Mouse (Mus musculus) intestine, embryonic 14.5 days (tissue): ENCODE measurements at regions not wholly inside any gene's neighbourhood (a gene's known extent, or its start where the extent isn't known, plus 50 kb on each side); places are given as distances from the start of the nearest gene placed in this dataset.

Experiments
- ATAC-seq: fragments of 200-750 bp; cut with Nextera tagmentation; replicated peaks from 2 replicates; pipeline ENCODE4 v1.8.0; 2017; ENCODE audit warnings: low read depth, moderate number of reproducible peaks, moderate TSS enrichment, moderate library complexity; ENCODE audit not compliant: low FRiP score, low TSS enrichment
- DNase-seq: peaks from one replicate; pipeline ENCODE4 v3.0.0-alpha.2; 2018; ENCODE audit warnings: low spot score
- H3K27ac ChIP-seq: fragments of 300-500 bp; sonication (generic); 2 replicates; pipeline ENCODE4 v1.5.1; 2014; ENCODE audit warnings: low read depth, mild to moderate bottlenecking, control low read depth
- H3K27me3 ChIP-seq: fragments of 300-500 bp; sonication (generic); replicated peaks from 2 replicates; pipeline ENCODE4 v1.6.1; 2014; ENCODE audit warnings: low read length, control low read depth; ENCODE audit not compliant: control insufficient read depth, insufficient read depth
- H3K36me3 ChIP-seq: fragments of 300-500 bp; sonication (generic); 2 replicates; pipeline ENCODE4 v1.6.1; 2014; ENCODE audit warnings: low read length, control low read depth; ENCODE audit not compliant: control insufficient read depth, insufficient read depth
- H3K4me1 ChIP-seq: fragments of 300-500 bp; sonication (generic); replicated peaks from 2 replicates; pipeline ENCODE4 v1.6.1; 2014; ENCODE audit warnings: low read length, control low read depth, mixed read lengths; ENCODE audit not compliant: control insufficient read depth, insufficient read depth
- H3K4me2 ChIP-seq: fragments of 300-500 bp; sonication (generic); 2 replicates; pipeline ENCODE4 v1.6.1; 2014; ENCODE audit warnings: low read length
- H3K4me3 ChIP-seq: fragments of 300-500 bp; sonication (generic); 2 replicates; pipeline ENCODE4 v1.5.1; 2014; ENCODE audit warnings: low read depth, low read length, control low read depth, mixed read lengths
- H3K9ac ChIP-seq: fragments of 300-500 bp; sonication (generic); 2 replicates; pipeline ENCODE4 v1.6.1; 2014; ENCODE audit warnings: mild to moderate bottlenecking, low read length
- H3K9me3 ChIP-seq: fragments of 300-500 bp; sonication (generic); 2 replicates; pipeline ENCODE4 v1.6.1; 2016; ENCODE audit warnings: low read length, control low read depth; ENCODE audit not compliant: control insufficient read depth
- WGBS: fragments of 180-500 bp; shearing (Covaris S2); extraction: QIAGEN DNeasy Blood & Tissue Kit; methylation state at CpG from one replicate; pipeline ENCODE4 v1.1.7; 2014; 5-methylcytosine and 5-hydroxymethylcytosine counted together

DNA sequence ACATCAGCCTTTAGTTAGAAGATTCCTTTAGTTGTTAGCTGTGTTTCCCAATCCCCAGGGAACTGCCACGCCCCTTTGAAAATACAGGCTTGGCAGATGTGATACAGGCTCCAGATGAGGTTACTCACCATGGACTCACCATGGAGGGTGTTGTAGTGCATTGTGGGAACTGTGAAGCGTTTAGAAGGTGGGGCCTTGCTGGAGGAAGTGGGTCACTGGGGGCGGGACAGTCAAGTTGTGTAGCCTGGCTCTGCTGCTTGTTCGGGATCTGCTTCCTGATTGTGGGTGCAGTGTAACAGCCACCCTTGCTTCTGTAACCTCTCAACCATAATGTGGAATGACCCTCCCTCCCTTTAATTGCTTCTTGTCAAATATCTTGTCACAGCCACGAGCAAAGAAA is 287.7 kb downstream of the Cdh26 start:
- 74% methylated on average over 5 of the region's 5 CpGs for WGBS

DNA sequence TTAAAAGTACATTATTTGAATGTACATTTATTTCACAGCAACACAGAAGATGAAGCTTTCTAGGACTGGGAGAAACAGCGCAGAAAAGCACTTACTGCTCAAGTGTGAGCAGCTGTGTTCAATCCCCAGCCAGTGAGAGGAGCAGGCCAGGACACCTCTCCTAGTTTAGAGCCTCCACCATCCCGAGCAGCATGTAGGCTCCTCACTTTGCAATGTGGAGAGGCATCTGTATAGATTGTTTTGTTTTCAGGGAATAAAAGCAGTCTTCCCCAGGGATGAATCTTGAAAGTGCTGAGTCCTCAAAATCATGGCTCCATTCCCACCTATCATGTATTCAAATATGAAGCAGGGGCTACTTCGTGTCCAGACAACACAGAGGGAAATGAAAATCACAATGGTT is 293.1 kb downstream of the Cdh26 start:
- peak; percentile 78; the same call in 1 of the 2 replicates for ATAC-seq

More for the DNA sequence above, 287.7 kb downstream of the Cdh26 start:
- no peak overlapping the region for H3K4me3 ChIP-seq
- no peak overlapping the region for H3K27ac ChIP-seq
- no peaks in the 10 kb centered on the region for H3K36me3 ChIP-seq
- ATAC-seq (no peak), DNase-seq (no peak)
- no peak overlapping the region for H3K9ac ChIP-seq
- no peaks in the 10 kb centered on the region for H3K4me1 ChIP-seq
- H3K27me3 ChIP-seq: no peaks in the 10 kb centered on the region
- no peak overlapping the region for H3K4me2 ChIP-seq
- H3K9me3 ChIP-seq: no peaks in the 10 kb centered on the region

DNA sequence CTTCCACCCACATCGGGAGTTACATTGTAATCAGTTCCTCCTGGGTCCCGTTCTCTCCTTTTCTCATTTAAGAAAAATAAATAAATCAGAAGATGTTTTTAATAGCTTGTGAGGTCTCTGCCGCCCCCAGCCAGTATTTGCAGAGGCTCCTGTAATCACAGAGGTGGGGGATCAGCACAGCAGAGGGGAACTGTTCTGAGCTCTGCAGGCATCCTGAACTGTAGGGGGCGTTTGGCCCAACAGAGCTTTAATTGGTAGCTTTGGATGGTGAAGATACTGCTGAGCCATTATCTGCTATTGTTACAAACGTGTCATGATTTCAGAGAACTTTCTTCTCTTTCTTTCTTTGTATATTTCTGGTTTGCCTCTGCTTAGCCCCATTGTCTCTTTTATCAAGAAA is 293.9 kb downstream of the Cdh26 start:
- Histone ChIP-seq H3K27ac (no peak overlapping the region), H3K9me3 (no peaks in the 10 kb centered on the region), H3K4me3 (no peak overlapping the region), H3K4me1 (0 out of 2 replicates have a peak, but pooled peaks cover 7% of the 10 kb centered on the region), H3K36me3 (no peaks in the 10 kb centered on the region), H3K27me3 (no peaks in the 10 kb centered on the region), H3K9ac (no peak overlapping the region), H3K4me2 (no peak overlapping the region)
- DNase-seq (no peak), ATAC-seq (no peak)
- WGBS: 12% methylated on average over 5 of the region's 5 CpGs

More for the DNA sequence above, 293.1 kb downstream of the Cdh26 start:
- Histone ChIP-seq H3K9me3 (no peaks in the 10 kb centered on the region), H3K27ac (no peak overlapping the region), H3K27me3 (no peaks in the 10 kb centered on the region), H3K9ac (no peak overlapping the region), H3K4me1 (0 out of 2 replicates have a peak, but pooled peaks cover 4% of the 10 kb centered on the region), H3K36me3 (no peaks in the 10 kb centered on the region), H3K4me2 (no peak overlapping the region), H3K4me3 (no peak overlapping the region)
- WGBS: 37% methylated on average over 3 of the region's 3 CpGs
- DNase-seq: no peak

DNA sequence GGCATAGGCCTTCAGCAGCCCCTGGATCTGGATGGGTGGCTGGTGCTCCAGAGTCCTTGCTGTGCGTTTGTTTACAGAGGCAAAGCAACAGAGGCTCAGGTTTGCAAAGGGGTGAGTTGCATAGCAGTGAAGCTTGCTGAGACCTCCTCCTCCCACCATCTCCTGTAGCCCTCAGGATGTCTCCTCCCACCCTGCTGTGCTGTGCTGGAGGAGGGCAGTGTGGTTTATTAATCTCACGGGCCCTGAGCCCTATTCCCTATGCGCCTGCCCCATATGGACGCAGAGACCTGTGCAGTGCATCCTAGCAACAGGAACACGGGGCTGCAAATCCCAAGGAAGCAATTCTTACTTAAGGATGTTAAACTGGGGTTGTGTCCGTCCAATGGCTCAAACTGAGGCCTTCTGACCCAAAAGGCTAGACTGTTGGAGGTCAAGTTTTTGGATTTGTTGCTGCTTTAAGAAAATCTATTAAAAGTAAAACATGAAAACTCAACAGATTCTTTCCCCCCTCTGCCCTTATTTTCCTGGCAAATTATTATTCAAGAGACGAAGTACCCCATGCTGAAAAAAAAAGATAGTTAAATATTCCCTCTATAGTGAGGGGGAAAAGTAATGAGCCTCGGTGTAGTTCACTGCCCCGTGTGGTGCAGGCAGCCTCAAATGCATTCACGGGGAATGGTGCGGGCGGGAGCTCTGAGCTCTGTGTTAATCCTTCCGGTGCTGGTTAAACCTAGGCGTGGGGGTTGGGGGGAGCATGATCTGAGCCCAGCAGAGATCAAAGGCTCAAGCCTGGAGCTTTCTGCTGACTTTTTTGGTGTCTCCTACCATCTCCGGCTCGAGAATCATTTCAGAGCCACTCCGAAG is 297.8 kb downstream of the Cdh26 start:
- ATAC-seq (no peak), DNase-seq (no peak)
- no peaks in the 10 kb centered on the region for H3K36me3 ChIP-seq
- no peak overlapping the region for H3K4me3 ChIP-seq
- 0 out of 2 replicates have a peak, but pooled peaks cover 7% of the 10 kb centered on the region for H3K4me1 ChIP-seq
- 0 out of 2 replicates have a peak overlapping the region, but pooled peaks have one; percentile 16 for H3K4me2 ChIP-seq
- no peaks in the 10 kb centered on the region for H3K9me3 ChIP-seq
- H3K9ac ChIP-seq: no peak overlapping the region
- no peak overlapping the region for H3K27ac ChIP-seq
- no peaks in the 10 kb centered on the region for H3K27me3 ChIP-seq
- WGBS: 7% methylated on average over 17 of the region's 17 CpGs

DNA sequence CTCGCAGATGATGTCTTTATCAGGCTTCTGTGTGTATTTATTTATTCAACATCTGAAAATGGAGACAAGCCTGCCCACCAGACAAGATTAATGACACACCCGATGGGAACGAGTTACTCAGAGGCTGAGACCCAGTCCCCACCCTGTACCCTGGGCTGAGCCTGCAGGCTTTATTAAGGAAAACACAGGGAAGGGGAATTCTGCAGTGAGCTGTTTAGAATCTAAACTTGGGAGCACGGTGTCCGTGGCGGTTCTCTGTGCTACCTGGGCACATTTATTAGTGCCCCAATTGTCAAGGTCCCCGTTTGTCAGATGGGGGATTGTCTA is 298.4 kb downstream of the Cdh26 start:
- Histone ChIP-seq H3K27me3 (no peaks in the 10 kb centered on the region), H3K4me1 (0 out of 2 replicates have a peak, but pooled peaks cover 4% of the 10 kb centered on the region), H3K27ac (no peak overlapping the region), H3K4me2 (0 out of 2 replicates have a peak overlapping the region, but pooled peaks have one; percentile 16), H3K9ac (no peak overlapping the region), H3K36me3 (no peaks in the 10 kb centered on the region), H3K4me3 (no peak overlapping the region), H3K9me3 (no peaks in the 10 kb centered on the region)
- no peak for ATAC-seq
- 2% methylated on average over 7 of the region's 7 CpGs for WGBS
- no peak for DNase-seq

DNA sequence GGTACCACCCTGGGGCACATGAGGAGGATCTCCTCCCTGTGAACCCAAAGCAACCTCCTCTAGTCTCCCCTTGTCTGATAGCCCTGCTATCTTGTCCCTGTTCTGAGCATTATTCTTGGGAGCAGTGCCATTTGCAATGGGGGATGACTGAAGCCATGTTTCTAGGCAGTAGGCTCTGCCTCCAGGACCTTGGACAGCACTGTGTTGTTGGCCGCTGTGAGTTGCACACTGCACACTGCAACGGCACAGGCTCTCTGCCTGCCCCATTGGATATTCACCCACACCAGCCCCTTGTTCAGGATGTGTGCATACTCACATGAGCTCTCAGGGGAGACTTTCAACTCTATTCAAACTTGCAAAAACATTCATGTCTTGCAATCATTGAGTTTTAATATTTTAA is 304.8 kb downstream of the Cdh26 start:
- DNase-seq (peak; percentile 76), ATAC-seq (no peak)
- H3K4me1 ChIP-seq: no peaks in the 10 kb centered on the region

DNA sequence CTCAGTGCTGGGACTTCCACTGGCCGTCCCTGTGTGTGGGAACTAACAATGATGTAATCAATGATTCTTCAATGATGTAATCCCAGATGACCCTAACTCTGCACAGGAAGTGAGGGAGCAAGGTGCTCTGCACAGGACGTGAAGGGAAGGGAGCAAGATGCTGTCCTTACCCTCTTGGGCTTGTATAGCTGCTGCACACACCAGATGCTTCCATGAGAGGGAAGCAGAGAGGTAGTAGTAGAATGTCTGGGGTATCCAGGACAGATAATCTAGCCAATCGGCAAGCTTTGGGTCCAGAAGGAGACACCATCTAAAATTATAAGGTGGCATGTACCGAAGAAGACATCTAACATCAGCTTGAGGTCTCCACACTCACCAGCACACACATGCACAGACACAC is 314.3 kb downstream of the Cdh26 start:
- Histone ChIP-seq H3K4me2 (no peak overlapping the region), H3K27me3 (no peaks in the 10 kb centered on the region), H3K27ac (no peak overlapping the region), H3K9ac (no peak overlapping the region), H3K36me3 (no peaks in the 10 kb centered on the region), H3K9me3 (no peaks in the 10 kb centered on the region), H3K4me3 (no peak overlapping the region), H3K4me1 (no peaks in the 10 kb centered on the region)
- DNase-seq: no peak
- 69% methylated on average over 4 of the region's 4 CpGs for WGBS
- ATAC-seq: no peak

More for the DNA sequence above, 304.8 kb downstream of the Cdh26 start:
- H3K27ac ChIP-seq: no peak overlapping the region
- no peaks in the 10 kb centered on the region for H3K9me3 ChIP-seq
- no peaks in the 10 kb centered on the region for H3K27me3 ChIP-seq
- H3K9ac ChIP-seq: no peak overlapping the region
- H3K4me3 ChIP-seq: no peak overlapping the region
- no peak overlapping the region for H3K4me2 ChIP-seq
- no peaks in the 10 kb centered on the region for H3K36me3 ChIP-seq
- WGBS: 4% methylated on average over 2 of the region's 2 CpGs

DNA sequence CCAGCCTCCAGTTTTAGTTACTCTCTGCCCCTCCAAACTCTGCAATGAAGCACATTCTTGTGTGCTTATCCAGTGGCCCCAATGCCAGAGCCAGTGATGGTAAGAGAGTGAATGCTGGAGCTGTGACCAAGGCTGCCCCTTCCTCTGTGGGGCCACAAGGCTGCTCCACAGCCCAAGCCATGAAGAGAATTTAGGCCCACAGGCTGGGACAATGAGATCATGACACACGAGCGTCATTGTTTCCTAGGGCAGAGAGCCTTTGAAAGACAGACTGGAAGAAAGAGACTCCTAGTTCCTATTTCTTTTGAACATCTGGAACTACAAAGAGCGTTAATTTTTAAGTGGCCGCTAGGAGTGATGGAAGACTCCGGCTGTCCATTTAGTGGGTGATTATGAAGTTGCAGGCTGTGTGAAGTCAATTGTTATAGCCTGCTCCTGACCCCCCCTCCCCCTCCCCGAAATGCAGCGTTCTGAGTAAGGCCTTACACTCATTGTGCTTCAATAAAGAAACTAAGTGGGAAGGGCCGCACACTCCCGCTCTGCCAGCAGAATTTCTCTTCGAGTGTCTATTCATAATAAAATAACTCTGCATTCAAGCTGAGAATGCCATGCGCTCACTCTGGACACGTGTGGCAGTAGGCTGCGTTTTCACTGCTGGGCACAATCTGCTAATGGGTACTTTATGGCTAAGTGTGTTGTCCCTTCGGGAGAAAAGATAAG is 315.1 kb downstream of the Cdh26 start:
- no peak overlapping the region for H3K4me2 ChIP-seq
- H3K4me3 ChIP-seq: no peak overlapping the region
- H3K9ac ChIP-seq: no peak overlapping the region
- no peaks in the 10 kb centered on the region for H3K4me1 ChIP-seq
- 72% methylated on average over 14 of the region's 14 CpGs for WGBS
- H3K27ac ChIP-seq: no peak overlapping the region
- H3K9me3 ChIP-seq: no peaks in the 10 kb centered on the region
- ATAC-seq (no peak), DNase-seq (no peak)
- no peaks in the 10 kb centered on the region for H3K27me3 ChIP-seq
- no peaks in the 10 kb centered on the region for H3K36me3 ChIP-seq
